Mouse (Mus musculus) myocyte (in vitro differentiated cells): Measurements from ENCODE around the gene Smim12. TPM values are rescaled to one million over a fixed set of nuclear protein-coding genes. Genes with fewer than 3 reads are reported as not detected.

ENCODE experiments used
- H3K27me3 ChIP-seq: one replicate; pipeline ENCODE4 v1.6.1; 2011; ENCODE audit not compliant: control insufficient read depth, insufficient read depth, insufficient read length
- H3K36me3 ChIP-seq: one replicate; pipeline ENCODE4 v1.6.1; 2011; ENCODE audit not compliant: control insufficient read depth, insufficient read depth
- H3K4me2 ChIP-seq: one replicate; pipeline ENCODE4 v1.6.1; 2011; ENCODE audit warnings: low read depth, control low read depth
- H3K4me3 ChIP-seq: one replicate; pipeline ENCODE4 v1.5.1; 2011; ENCODE audit warnings: mild to moderate bottlenecking, control low read depth, moderate library complexity
- H3K79me2 ChIP-seq: one replicate; pipeline ENCODE4 v1.6.1; 2011; ENCODE audit not compliant: control insufficient read depth, insufficient read depth
- H3ac ChIP-seq: one replicate; pipeline ENCODE4 v1.6.1; 2011; ENCODE audit not compliant: control insufficient read depth, insufficient read length
- CEBPB ChIP-seq: IDR thresholded peaks from 2 replicates; pipeline ENCODE4 v1.6.1; 2011; ENCODE audit warnings: mild to moderate bottlenecking, moderate library complexity; ENCODE audit not compliant: poor library complexity, insufficient read depth, severe bottlenecking
- E2F4 ChIP-seq: IDR thresholded peaks from one replicate; pipeline ENCODE4 v1.6.1; 2011; ENCODE audit warnings: mild to moderate bottlenecking, control low read depth, moderate library complexity; ENCODE audit not compliant: insufficient read depth
- MAX ChIP-seq: IDR thresholded peaks from one replicate; pipeline ENCODE4 v1.6.1; 2011; ENCODE audit warnings: low read depth, mild to moderate bottlenecking, control low read depth
- MYOD1 ChIP-seq, 3 experiments: IDR thresholded peaks; one replicate each; pipeline ENCODE4 v1.6.1; 2011; ENCODE audit warnings: control low read depth in 2 of 3, low read depth in 2 of 3, mild to moderate bottlenecking in 2 of 3, moderate library complexity in 1 of 3; ENCODE audit not compliant: insufficient read length in 2 of 3, control insufficient read depth in 1 of 3
- MYOG ChIP-seq, 3 experiments: IDR thresholded peaks; one replicate each; pipeline ENCODE4 v1.6.1; 2011; ENCODE audit warnings: control low read depth in 2 of 3, low read depth in 2 of 3, mild to moderate bottlenecking in 2 of 3; ENCODE audit not compliant: insufficient read length in 2 of 3, control insufficient read depth in 1 of 3, insufficient read depth in 1 of 3
- POLR2A ChIP-seq: IDR thresholded peaks from one replicate; pipeline ENCODE4 v1.6.1; 2011; ENCODE audit warnings: low read depth, mild to moderate bottlenecking, control low read depth, moderate library complexity; ENCODE audit not compliant: insufficient read length
- POLR2AphosphoS2 ChIP-seq: IDR thresholded peaks from one replicate; pipeline ENCODE4 v1.6.1; 2011; ENCODE audit warnings: low read depth, control low read depth; ENCODE audit not compliant: insufficient read length
- REST ChIP-seq: IDR thresholded peaks from one replicate; pipeline ENCODE4 v1.6.1; 2011; ENCODE audit warnings: mild to moderate bottlenecking, control low read depth, moderate library complexity; ENCODE audit not compliant: insufficient read depth, insufficient read length
- SRF ChIP-seq: IDR thresholded peaks from one replicate; pipeline ENCODE4 v1.6.1; 2011; ENCODE audit warnings: low read depth; ENCODE audit not compliant: control insufficient read depth, insufficient read length
- TCF12 ChIP-seq: IDR thresholded peaks from one replicate; pipeline ENCODE4 v1.6.1; 2011; ENCODE audit warnings: mild to moderate bottlenecking, control low read depth; ENCODE audit not compliant: poor library complexity, insufficient read depth, severe bottlenecking
- TCF3 ChIP-seq: IDR thresholded peaks from one replicate; pipeline ENCODE4 v1.6.1; 2011; ENCODE audit warnings: low read depth, control low read depth; ENCODE audit not compliant: insufficient read length
- USF1 ChIP-seq: IDR thresholded peaks from one replicate; pipeline ENCODE4 v1.6.1; 2011; ENCODE audit warnings: low read depth, mild to moderate bottlenecking, control low read depth, moderate library complexity
- polyA plus RNA-seq: library from polyadenylated mRNA; unstranded; fragments of >200 nt; fragmentation: generic; extraction: Trizol; gene quantifications from one replicate; pipeline ENCODE4 v1.2.1, GENCODE M21; 2012; ENCODE audit warnings: missing spikeins

Smim12 gene
- polyA plus RNA-seq, 1 experiment = 64.4 TPM

- H3K27me3 ChIP-seq = no peaks in the 10 kb centered on the region
- no peak overlapping the region for H3ac ChIP-seq
- H3K4me3 ChIP-seq = no peak overlapping the region
- no peak overlapping the region for H3K4me2 ChIP-seq
- H3K79me2 ChIP-seq = no peaks in the 10 kb centered on the region
- no peaks in the 10 kb centered on the region for H3K36me3 ChIP-seq
- TF ChIP-seq POLR2A = no peak
- no peak for TF ChIP-seq POLR2AphosphoS2
- TF ChIP-seq CEBPB = no peak
- no peak for TF ChIP-seq MAX
- TF ChIP-seq USF1 = no peak
- TF ChIP-seq MYOG (IDR thresholded peaks at IDR 0.05; ENCODE audit: control insufficient read depth in 1 of 3, insufficient read depth in 1 of 3, insufficient read length in 2 of 3, low read depth in 2 of 3) = no peak
- no peak for TF ChIP-seq REST
- TF ChIP-seq SRF = no peak
- no peak for TF ChIP-seq TCF3
- TF ChIP-seq E2F4 = no peak
- TF ChIP-seq TCF12 = no peak
Observed at GRCm38 (mm10) chr4:127249701-127250349, 6.2 kb downstream of the Smim12 start.

- H3K27me3 ChIP-seq = peaks cover 17% of the 10 kb centered on the region
- no peak overlapping the region for H3ac ChIP-seq
- no peaks in the 10 kb centered on the region for H3K79me2 ChIP-seq
- no peak overlapping the region for H3K4me2 ChIP-seq
- TF ChIP-seq MAX = no peak
- no peak for TF ChIP-seq USF1
- TF ChIP-seq MYOG (IDR thresholded peaks at IDR 0.05; ENCODE audit: control insufficient read depth in 1 of 3, insufficient read depth in 1 of 3, insufficient read length in 2 of 3, low read depth in 2 of 3) = no peak
- TF ChIP-seq REST = no peak
- no peak for TF ChIP-seq POLR2A
- TF ChIP-seq E2F4 = no peak
- TF ChIP-seq MYOD1 (IDR thresholded peaks at IDR 0.05; ENCODE audit: control insufficient read depth in 1 of 3, insufficient read length in 2 of 3, low read depth in 2 of 3) = no peak
- no peak for TF ChIP-seq TCF12
- TF ChIP-seq CEBPB = no peak
- H3K36me3 ChIP-seq = no peaks in the 10 kb centered on the region
- H3K4me3 ChIP-seq = no peak overlapping the region
Observed at GRCm38 (mm10) chr4:127251963-127252585, 8.5 kb downstream of the Smim12 start.

GRCm38 (mm10) chr4:127256739-127257138 lies 13.2 kb downstream of the Smim12 start:
- TF ChIP-seq E2F4 (no peak), POLR2A (no peak), REST (no peak), MYOD1 (IDR thresholded peaks at IDR 0.05; ENCODE audit: control insufficient read depth in 1 of 3, insufficient read length in 2 of 3, low read depth in 2 of 3) (no peak), TCF12 (no peak), TCF3 (no peak), MAX (no peak)
- peaks cover 30% of the 10 kb centered on the region for H3K27me3 ChIP-seq
- no peaks in the 10 kb centered on the region for H3K79me2 ChIP-seq
- H3K4me2 ChIP-seq = no peak overlapping the region
- no peak overlapping the region for H3ac ChIP-seq
- H3K36me3 ChIP-seq = no peaks in the 10 kb centered on the region
- no peak overlapping the region for H3K4me3 ChIP-seq

GRCm38 (mm10) chr4:127258186-127258897 lies 14.8 kb downstream of the Smim12 start:
- H3K4me2 ChIP-seq = no peak overlapping the region
- no peaks in the 10 kb centered on the region for H3K36me3 ChIP-seq

More at GRCm38 (mm10) chr4:127258186-127258897, 14.8 kb downstream of the Smim12 start:
- no peaks in the 10 kb centered on the region for H3K79me2 ChIP-seq
- no peak for TF ChIP-seq POLR2AphosphoS2
- no peak for TF ChIP-seq TCF12
- no peak for TF ChIP-seq MYOD1 (IDR thresholded peaks at IDR 0.05; ENCODE audit: control insufficient read depth in 1 of 3, insufficient read length in 2 of 3, low read depth in 2 of 3)
- no peak for TF ChIP-seq REST
- TF ChIP-seq SRF = no peak
- TF ChIP-seq CEBPB = no peak
- no peak for TF ChIP-seq MYOG (IDR thresholded peaks at IDR 0.05; ENCODE audit: control insufficient read depth in 1 of 3, insufficient read depth in 1 of 3, insufficient read length in 2 of 3, low read depth in 2 of 3)
- TF ChIP-seq TCF3 = no peak
- no peak for TF ChIP-seq E2F4
- no peak for TF ChIP-seq MAX
- no peak for TF ChIP-seq POLR2A
- no peak for TF ChIP-seq USF1
- peaks cover 43% of the 10 kb centered on the region for H3K27me3 ChIP-seq
- H3K4me3 ChIP-seq = no peak overlapping the region
- no peak overlapping the region for H3ac ChIP-seq
